ENCODE assay signal across 9 mouse cellular contexts in genomic region chr5:38308873-38309272, GRCm38 (mm10). TPM values are rescaled to one million over a fixed set of nuclear protein-coding genes. Genes with fewer than 3 reads are reported as not detected.
DNase-seq lines count a peak whose midpoint lies in the region; ATAC-seq and TF ChIP-seq lines count a peak whose summit lies in the region.
"Had no signal": no experiment of that assay in that cellular context is flagged by ENCODE, and none has a peak within 500 bp of the region (broad histone marks: within the 10 kb centered on the region; RNA-seq: fewer than 3 reads in every experiment).

No protein-coding gene starts in this region.

- peaks cover 7% of the 10 kb centered on the region for H3K9me3 ChIP-seq in E14TG2a.4 (ENCODE audit: low read length)
- no peaks in the 10 kb centered on the region for H3K9me3 ChIP-seq in liver, embryonic 15.5 days (replicated peaks)
- H3K9me3 ChIP-seq: heart, embryonic 15.5 days had no signal

- TF ChIP-seq CTCF in E14TG2a.4 (conservative IDR thresholded peaks at IDR 0.05; ENCODE audit: low read length): peak; percentile 40
- peak; percentile 60 for TF ChIP-seq CTCF in gastrocnemius, adult 2 months (IDR thresholded peaks at IDR 0.05)

- H3K4me2 ChIP-seq in liver, embryonic 15.5 days: no peak overlapping the region
- H3K4me2 ChIP-seq: heart, embryonic 15.5 days had no signal

- no peak overlapping the region for H3K9ac ChIP-seq in liver, embryonic 15.5 days
- H3K9ac ChIP-seq: heart, embryonic 15.5 days had no signal

- H3K4me3 ChIP-seq in E14TG2a.4 (replicated peaks; ENCODE audit: low read length): no peak overlapping the region
- H3K4me3 ChIP-seq in gastrocnemius, adult 2 months: no peak overlapping the region
- H3K4me3 ChIP-seq in liver, embryonic 15.5 days (replicated peaks): no peak overlapping the region
- H3K4me3 ChIP-seq: heart, embryonic 15.5 days had no signal

- 31% methylated on average over 5 of the region's 5 CpGs for WGBS in liver, embryonic 15.5 days (ENCODE audit: insufficient replicate concordance)

- peaks cover 34% of the 10 kb centered on the region for H3K27me3 ChIP-seq in E14TG2a.4 (ENCODE audit: insufficient read depth, low read length)
- H3K27me3 ChIP-seq in liver, embryonic 15.5 days: peaks cover 13% of the 10 kb centered on the region; the same call in 1 of the 2 replicates

- H3K36me3 ChIP-seq in E14TG2a.4 (ENCODE audit: insufficient read depth, low read length): no peaks in the 10 kb centered on the region
- no peaks in the 10 kb centered on the region for H3K36me3 ChIP-seq in liver, embryonic 15.5 days (replicated peaks)
- H3K36me3 ChIP-seq: heart, embryonic 15.5 days had no signal

- DNase-seq in B cell, adult 2 months: peak; percentile 57 to 64
- peak; percentile 56 for DNase-seq in gastrocnemius, adult 2 months
- peak; percentile 64 to 85 for DNase-seq in kidney, postnatal 36 days
- DNase-seq in retina, postnatal 1 day: peak; percentile 74

- peak; percentile 40; the same call in 1 of the 2 replicates for ATAC-seq in cerebellum, adult (ENCODE audit: insufficient number of reproducible peaks, low FRiP score, low TSS enrichment)
- 0 out of 2 replicates have a peak, but pooled peaks have one; percentile 34 for ATAC-seq in liver, embryonic 15.5 days (ENCODE audit: insufficient read depth)
- no peak for ATAC-seq in inflammation-experienced regulatory T-cells, adult 6 months

- H3K27ac ChIP-seq in gastrocnemius, adult 2 months: no peak overlapping the region
- no peak overlapping the region for H3K27ac ChIP-seq in liver, embryonic 15.5 days (replicated peaks)
- H3K27ac ChIP-seq: heart, embryonic 15.5 days had no signal

- intact Hi-C loops in gastrocnemius, adult 2 months (cut with DNase I): loop anchor here (5.0 kb wide), 1 partner anchor 278 kb away; no protein-coding TSS in a partner anchor

- H3K4me1 ChIP-seq in E14TG2a.4 (replicated peaks; ENCODE audit: low read depth, low read length): no peaks in the 10 kb centered on the region
- H3K4me1 ChIP-seq in liver, embryonic 15.5 days (replicated peaks): no peaks in the 10 kb centered on the region; the same call in 1 of the 2 replicates
- H3K4me1 ChIP-seq: heart, embryonic 15.5 days had no signal

RNA-seq across cellular contexts. Expression of gene Drd5, which starts 10.3 kb away (rescaled TPM):
- total RNA-seq in gastrocnemius, adult 2 months (2021): not detected
- polyA plus RNA-seq in liver, embryonic 15.5 days (2015; fragmentation: Nextera tagmentation; extraction: Ambion mirVana): not detected in 2 replicates
- polyA plus RNA-seq in inflammation-experienced regulatory T-cells, adult 6 months (2017; shearing (Covaris generic)): under 1 TPM in 1 of 3 experiments, not detected in 2; 0.13 TPM
- polyA plus RNA-seq: heart, embryonic 15.5 days had no signal

RNA-seq across cellular contexts. Expression of gene Otop1, which starts 33.1 kb away (rescaled TPM):
- total RNA-seq in gastrocnemius, adult 2 months (2021): under 1 TPM; 0.18 to 0.20 TPM
- not detected in 2 replicates for polyA plus RNA-seq in liver, embryonic 15.5 days (2015; fragmentation: Nextera tagmentation; extraction: Ambion mirVana)
- not detected for polyA plus RNA-seq in inflammation-experienced regulatory T-cells, adult 6 months (2017; shearing (Covaris generic))
- polyA plus RNA-seq: heart, embryonic 15.5 days had no signal

RNA-seq across cellular contexts. Expression of gene Tmem128, which starts 48.9 kb away (rescaled TPM):
- total RNA-seq in gastrocnemius, adult 2 months (2021): 1 to 10 TPM; 6.6 to 8.1 TPM
- 34.1 and 39.8 TPM in 2 replicates for polyA plus RNA-seq in liver, embryonic 15.5 days (2015; fragmentation: Nextera tagmentation; extraction: Ambion mirVana)
- 100 to 1,000 TPM; 101 to 125 (median 113) TPM for polyA plus RNA-seq in inflammation-experienced regulatory T-cells, adult 6 months (2017; shearing (Covaris generic))
